Mouse (Mus musculus): Measurements from ENCODE around the gene Srgap3.

GRCm38 (mm10) chr6:112756866-112757265 lies 190.2 kb downstream of the Srgap3 start:
- TF ChIP-seq EP300 (IDR thresholded peaks at IDR 0.05) (no peak), CTCF (IDR thresholded peaks at IDR 0.05) (no peak)

All from lung, postnatal 0 days (tissue).